8 mouse cellular contexts compared by ENCODE assay signal in the genomic region with DNA sequence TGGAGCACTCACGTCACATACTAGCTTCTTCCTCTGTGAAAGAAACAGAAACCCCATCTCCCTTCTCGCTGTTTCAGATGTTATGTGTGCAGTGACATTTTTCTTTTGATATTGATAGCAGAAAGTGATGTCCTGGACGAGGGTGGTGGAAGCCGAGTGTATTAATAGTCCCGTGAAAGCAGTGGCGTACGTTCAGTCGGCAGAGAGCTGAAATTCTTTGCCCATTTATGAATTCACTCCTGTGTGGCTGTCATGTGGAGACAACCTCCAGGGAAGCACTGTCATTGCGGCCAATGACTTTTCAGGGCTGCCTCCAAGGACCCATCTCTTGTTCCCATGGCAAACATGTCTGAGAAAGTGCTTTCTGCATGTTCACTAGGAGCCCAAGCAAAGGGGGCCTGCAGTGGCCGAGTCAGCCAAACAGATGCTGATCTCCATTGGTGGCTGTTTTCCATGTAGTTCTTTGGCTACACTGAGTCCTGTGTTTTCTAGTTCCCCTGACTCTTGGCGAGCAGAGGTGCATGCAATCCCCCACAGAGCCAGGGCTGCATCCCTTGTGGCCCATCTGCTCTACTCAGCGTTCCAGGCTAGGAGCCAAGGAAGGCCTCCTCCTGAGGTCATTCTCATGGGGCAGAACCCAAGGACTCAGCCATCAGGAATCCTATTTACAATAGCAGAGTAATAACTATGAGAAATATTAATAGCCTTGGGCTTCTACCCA. TPM values are rescaled to one million over a fixed set of nuclear protein-coding genes. Genes with fewer than 3 reads are reported as not detected.
DNase-seq lines count a peak whose midpoint lies in the region; ATAC-seq and TF ChIP-seq lines count a peak whose summit lies in the region.

No protein-coding gene starts in this region.

- DNase-seq in hindbrain, postnatal 0 days (ENCODE audit: low spot score) = peak; percentile 55
- DNase-seq in hindbrain, embryonic 10.5 days (ENCODE audit: low spot score) = no peak
- peak; percentile 89 for DNase-seq in cerebellum, adult 9-10 months
- peak; percentile 57 to 68 for DNase-seq in layer of hippocampus, adult 8-10 months (ENCODE audit: low spot score in 2 of 2)
- peak; percentile 92 for DNase-seq in ovary, adult 18-20 months (ENCODE audit: low spot score)
- no peak for DNase-seq in thymus, postnatal 0 days (ENCODE audit: low spot score)
- no peak for DNase-seq in embryo, embryonic 10 days (ENCODE audit: low spot score)

- H3K9ac ChIP-seq in hindbrain, postnatal 0 days (replicated peaks; ENCODE audit: low read length) = no peak overlapping the region
- H3K9ac ChIP-seq in heart, embryonic 13.5 days = no peak overlapping the region

- H3K27ac ChIP-seq in hindbrain, postnatal 0 days = no peak overlapping the region
- H3K27ac ChIP-seq in hindbrain, embryonic 10.5 days = no peak overlapping the region
- H3K27ac ChIP-seq in heart, embryonic 13.5 days (replicated peaks) = 0 out of 2 replicates have a peak overlapping the region, but pooled peaks have one; percentile 28

- ATAC-seq in hindbrain, postnatal 0 days = peak; percentile 81
- no peak for ATAC-seq in heart, embryonic 13.5 days (ENCODE audit: extremely low read depth, insufficient number of reproducible peaks, low FRiP score, low TSS enrichment)

- no peaks in the 10 kb centered on the region for H3K36me3 ChIP-seq in hindbrain, postnatal 0 days (ENCODE audit: insufficient read depth, low read length)
- no peaks in the 10 kb centered on the region for H3K36me3 ChIP-seq in hindbrain, embryonic 10.5 days
- no peaks in the 10 kb centered on the region for H3K36me3 ChIP-seq in heart, embryonic 13.5 days

- no peak for TF ChIP-seq CTCF in hindbrain, postnatal 0 days (IDR thresholded peaks at IDR 0.05; ENCODE audit: low read depth)

- 48% methylated on average over 12 of the region's 12 CpGs for WGBS in hindbrain, postnatal 0 days
- 83% methylated on average over 12 of the region's 12 CpGs for WGBS in hindbrain, embryonic 10.5 days
- 50% methylated on average over 12 of the region's 12 CpGs for WGBS in heart, embryonic 13.5 days

- no peaks in the 10 kb centered on the region for H3K4me1 ChIP-seq in hindbrain, postnatal 0 days (ENCODE audit: insufficient read depth, low read length)
- H3K4me1 ChIP-seq in hindbrain, embryonic 10.5 days (replicated peaks) = no peaks in the 10 kb centered on the region
- peaks cover 9% of the 10 kb centered on the region for H3K4me1 ChIP-seq in heart, embryonic 13.5 days

- H3K4me2 ChIP-seq in hindbrain, postnatal 0 days (ENCODE audit: low read depth, low read length) = no peak overlapping the region
- peak overlapping the region; percentile 18 for H3K4me2 ChIP-seq in heart, embryonic 13.5 days

- H3K9me3 ChIP-seq in hindbrain, postnatal 0 days (ENCODE audit: low read length) = no peaks in the 10 kb centered on the region
- H3K9me3 ChIP-seq in hindbrain, embryonic 10.5 days = no peaks in the 10 kb centered on the region
- H3K9me3 ChIP-seq in heart, embryonic 13.5 days = no peaks in the 10 kb centered on the region

- H3K4me3 ChIP-seq in hindbrain, postnatal 0 days (ENCODE audit: low read length) = no peak overlapping the region
- H3K4me3 ChIP-seq in hindbrain, embryonic 10.5 days = no peak overlapping the region
- H3K4me3 ChIP-seq in heart, embryonic 13.5 days = no peak overlapping the region

- H3K27me3 ChIP-seq in hindbrain, postnatal 0 days (ENCODE audit: insufficient read depth, low read length) = no peaks in the 10 kb centered on the region
- H3K27me3 ChIP-seq in hindbrain, embryonic 10.5 days (ENCODE audit: insufficient read depth, poor library complexity, severe bottlenecking) = no peaks in the 10 kb centered on the region
- H3K27me3 ChIP-seq in heart, embryonic 13.5 days (replicated peaks) = no peaks in the 10 kb centered on the region

RNA-seq across cellular contexts. Expression of a gene that starts 29.5 kb away (rescaled TPM):
- total RNA-seq in hindbrain, postnatal 0 days (2014; rRNA removed) = 0.07 and 0.68 TPM in 2 replicates
- 0.09 and 0.13 TPM in 2 replicates for polyA plus RNA-seq in hindbrain, postnatal 0 days (2015; fragmentation: Nextera tagmentation; extraction: Ambion mirVana)
- 0.01 and 0.05 TPM in 2 replicates for polyA plus RNA-seq in hindbrain, embryonic 10.5 days (2016; fragmentation: Nextera tagmentation; extraction: Ambion mirVana)
- 0.03 TPM in 1 of 2 replicates, not detected in the other for polyA plus RNA-seq in heart, embryonic 13.5 days (2015; fragmentation: Nextera tagmentation; extraction: Ambion mirVana)
- total RNA-seq in layer of hippocampus, adult 8-10 months (2022) = 1 to 10 TPM; 4.0 to 5.3 (median 4.6) TPM
- 0.03 TPM in 1 of 2 replicates, not detected in the other for polyA plus RNA-seq in thymus, postnatal 0 days (2015; fragmentation: Nextera tagmentation; extraction: Ambion mirVana)

Comparison
In these comparisons a context has a peak if more than half of its experiments do, and no peak if none do; other contexts are left out.
1. DNase-seq: peak in hindbrain, postnatal 0 days (single experiment), cerebellum, adult 9-10 months (single experiment), layer of hippocampus, adult 8-10 months (2 of 2) and ovary, adult 18-20 months (single experiment); none in hindbrain, embryonic 10.5 days (single experiment), thymus, postnatal 0 days (single experiment) and embryo, embryonic 10 days (single experiment).